Mouse (Mus musculus) heart, embryonic 16.5 days (tissue): Measurements from ENCODE around the gene Mapk13. TPM values are rescaled to one million over a fixed set of nuclear protein-coding genes. Genes with fewer than 3 reads are reported as not detected.

ENCODE experiments used
- ATAC-seq: fragments of 200-750 bp; cut with Nextera tagmentation; replicated peaks from 2 replicates; pipeline ENCODE4 v1.8.0; 2017; ENCODE audit warnings: moderate number of reproducible peaks; ENCODE audit not compliant: insufficient read depth, low FRiP score; ENCODE audit errors: extremely low read depth
- H3K27ac ChIP-seq: fragments of 300-500 bp; sonication (generic); 2 replicates; pipeline ENCODE4 v1.5.1; 2014; ENCODE audit warnings: mild to moderate bottlenecking, low read length, control low read depth, moderate library complexity
- H3K27me3 ChIP-seq: fragments of 300-500 bp; sonication (generic); 2 replicates; pipeline ENCODE4 v1.6.1; 2014; ENCODE audit warnings: low read length, mixed read lengths; ENCODE audit not compliant: control insufficient read depth, insufficient read depth
- H3K36me3 ChIP-seq: fragments of 300-500 bp; sonication (generic); 2 replicates; pipeline ENCODE4 v1.6.1; 2014; ENCODE audit not compliant: control insufficient read depth, insufficient read depth
- H3K4me1 ChIP-seq: fragments of 300-500 bp; sonication (generic); 2 replicates; pipeline ENCODE4 v1.6.1; 2014; ENCODE audit warnings: low read length, mixed read lengths; ENCODE audit not compliant: control insufficient read depth, insufficient read depth
- H3K4me2 ChIP-seq: fragments of 300-500 bp; sonication (generic); 2 replicates; pipeline ENCODE4 v1.6.1; 2014; ENCODE audit warnings: low read depth, mild to moderate bottlenecking, control low read depth, low read length
- H3K4me3 ChIP-seq: fragments of 300-500 bp; sonication (generic); 2 replicates; pipeline ENCODE4 v1.5.1; 2014; ENCODE audit warnings: mild to moderate bottlenecking, control low read depth, low read length
- H3K9ac ChIP-seq: fragments of 300-500 bp; sonication (generic); 2 replicates; pipeline ENCODE4 v1.6.1; 2014; ENCODE audit warnings: low read length, control low read depth
- H3K9me3 ChIP-seq: fragments of 300-500 bp; sonication (generic); replicated peaks from 2 replicates; pipeline ENCODE4 v1.6.1; 2016; ENCODE audit warnings: low read length; ENCODE audit not compliant: control insufficient read depth
- WGBS: fragments of 180-500 bp; shearing (Covaris S2); extraction: QIAGEN DNeasy Blood & Tissue Kit; methylation state at CpG from one replicate; pipeline ENCODE4 v1.1.7; 2014; 5-methylcytosine and 5-hydroxymethylcytosine counted together
- polyA plus RNA-seq: library from polyadenylated mRNA; unstranded; fragments of >200 nt; fragmentation: Nextera tagmentation; extraction: Ambion mirVana; gene quantifications from 2 replicates; pipeline ENCODE4 v1.2.1, GENCODE M21; 2015

Gene Mapk13
- polyA plus RNA-seq, 1 experiment from 2014 or later: 4.3 TPM

DNA sequence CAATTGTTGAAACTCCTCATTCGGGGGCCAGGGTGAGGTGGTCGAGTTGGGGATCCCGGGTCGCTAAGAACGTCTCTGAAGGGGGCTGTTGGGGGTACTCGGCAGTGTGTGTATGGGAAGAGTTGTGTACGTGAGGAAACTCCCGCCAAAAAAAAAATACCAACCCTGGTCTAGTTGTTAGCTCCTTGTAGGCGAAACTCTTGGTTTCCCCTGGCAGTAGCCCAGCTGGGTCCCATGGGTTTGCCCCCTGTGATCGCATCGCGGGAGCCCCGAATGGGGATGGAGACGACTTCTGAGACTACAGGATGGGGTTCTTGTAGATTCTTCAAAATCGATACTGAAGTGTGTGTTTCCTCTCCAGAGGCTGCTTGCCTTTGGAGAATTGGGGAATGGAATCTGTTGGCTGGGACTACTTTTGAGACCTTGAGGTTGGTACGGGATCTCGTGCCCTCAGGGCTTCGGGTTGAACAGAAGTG lies 32.9 kb downstream of the Mapk13 start:
- no peaks in the 10 kb centered on the region for H3K9me3 ChIP-seq
- peak overlapping the region; percentile 90 for H3K4me2 ChIP-seq
- WGBS: under 1% methylated on average over 18 of the region's 18 CpGs
- H3K27ac ChIP-seq: peak overlapping the region; percentile 43; the same call in 1 of the 2 replicates
- H3K36me3 ChIP-seq: peaks cover 12% of the 10 kb centered on the region
- H3K9ac ChIP-seq: peak overlapping the region; percentile 79
- peak overlapping the region; percentile 80 for H3K4me3 ChIP-seq
- H3K27me3 ChIP-seq: no peaks in the 10 kb centered on the region
- H3K4me1 ChIP-seq: peaks cover 20% of the 10 kb centered on the region
- ATAC-seq: no peak

DNA sequence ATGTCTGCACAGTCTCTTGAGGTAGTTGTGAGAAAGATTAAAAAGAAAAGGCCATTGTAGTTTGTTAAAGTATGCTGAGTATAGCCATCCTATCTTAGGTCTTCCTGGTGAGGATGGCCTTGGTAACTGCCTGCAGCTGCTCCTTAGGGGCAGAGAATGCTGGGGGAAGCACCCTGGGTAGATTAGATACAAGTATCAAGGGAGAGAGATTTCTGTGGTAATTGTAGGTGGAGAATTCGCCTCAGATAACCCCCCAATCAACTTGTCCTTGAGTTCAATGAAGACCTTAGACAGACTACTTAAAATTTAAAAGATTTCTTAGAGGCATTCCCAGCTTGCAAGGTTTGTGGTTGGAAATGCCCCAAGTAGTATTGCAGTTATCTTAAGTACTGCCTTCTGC lies 34.2 kb downstream of the Mapk13 start:
- Histone ChIP-seq H3K27ac (no peak overlapping the region), H3K9me3 (no peaks in the 10 kb centered on the region), H3K27me3 (no peaks in the 10 kb centered on the region), H3K36me3 (peaks cover 19% of the 10 kb centered on the region), H3K4me1 (peaks cover 20% of the 10 kb centered on the region), H3K4me3 (no peak overlapping the region), H3K4me2 (no peak overlapping the region), H3K9ac (no peak overlapping the region)
- no peak for ATAC-seq
- 57% methylated on average over 1 of the region's 1 CpGs for WGBS

DNA sequence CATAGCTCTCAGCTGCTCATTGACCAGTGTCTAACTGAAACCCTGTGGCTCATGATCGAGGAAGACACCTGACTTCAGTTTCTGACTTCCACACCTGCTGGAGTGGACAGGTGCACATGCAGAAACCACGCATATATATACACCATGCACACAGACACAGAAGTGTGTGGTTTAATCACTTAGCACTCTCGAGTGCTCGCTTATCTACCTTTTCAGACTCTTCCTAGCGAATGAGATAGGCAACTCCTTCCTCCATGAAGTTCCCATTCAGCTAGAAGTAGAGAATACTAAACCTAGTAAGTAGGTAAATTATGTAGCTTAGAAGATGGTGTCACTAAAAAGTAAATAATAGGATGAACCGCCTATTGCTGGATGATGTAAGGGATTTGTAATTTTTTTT lies 35.9 kb downstream of the Mapk13 start:
- no peak for ATAC-seq
- no peak overlapping the region for H3K27ac ChIP-seq
- WGBS: 88% methylated on average over 6 of the region's 6 CpGs
- H3K4me2 ChIP-seq: no peak overlapping the region
- no peak overlapping the region for H3K4me3 ChIP-seq
- peaks cover 28% of the 10 kb centered on the region for H3K36me3 ChIP-seq
- H3K9ac ChIP-seq: no peak overlapping the region
- no peaks in the 10 kb centered on the region for H3K27me3 ChIP-seq
- peaks cover 22% of the 10 kb centered on the region for H3K4me1 ChIP-seq
- no peaks in the 10 kb centered on the region for H3K9me3 ChIP-seq

DNA sequence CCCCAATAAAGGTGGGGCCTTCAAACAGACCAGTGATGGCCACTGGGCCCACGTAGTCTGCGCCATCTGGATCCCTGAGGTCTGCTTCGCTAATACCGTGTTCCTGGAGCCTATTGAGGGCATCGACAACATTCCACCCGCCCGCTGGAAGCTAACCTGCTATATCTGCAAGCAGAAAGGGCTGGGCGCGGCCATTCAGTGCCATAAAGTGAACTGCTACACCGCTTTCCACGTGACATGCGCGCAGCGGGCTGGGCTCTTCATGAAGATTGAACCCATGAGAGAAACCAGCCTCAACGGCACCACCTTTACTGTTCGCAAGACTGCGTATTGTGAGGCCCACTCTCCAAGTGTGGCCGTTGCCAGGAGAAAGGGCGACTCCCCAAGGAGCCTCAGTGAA lies 37.7 kb downstream of the Mapk13 start:
- no peak overlapping the region for H3K4me2 ChIP-seq
- H3K9me3 ChIP-seq: no peaks in the 10 kb centered on the region
- H3K4me1 ChIP-seq: peaks cover 17% of the 10 kb centered on the region
- no peak for ATAC-seq
- H3K36me3 ChIP-seq: peaks cover 40% of the 10 kb centered on the region
- H3K27me3 ChIP-seq: no peaks in the 10 kb centered on the region
- no peak overlapping the region for H3K4me3 ChIP-seq
- WGBS: 96% methylated on average over 19 of the region's 19 CpGs
- no peak overlapping the region for H3K27ac ChIP-seq
- H3K9ac ChIP-seq: no peak overlapping the region

DNA sequence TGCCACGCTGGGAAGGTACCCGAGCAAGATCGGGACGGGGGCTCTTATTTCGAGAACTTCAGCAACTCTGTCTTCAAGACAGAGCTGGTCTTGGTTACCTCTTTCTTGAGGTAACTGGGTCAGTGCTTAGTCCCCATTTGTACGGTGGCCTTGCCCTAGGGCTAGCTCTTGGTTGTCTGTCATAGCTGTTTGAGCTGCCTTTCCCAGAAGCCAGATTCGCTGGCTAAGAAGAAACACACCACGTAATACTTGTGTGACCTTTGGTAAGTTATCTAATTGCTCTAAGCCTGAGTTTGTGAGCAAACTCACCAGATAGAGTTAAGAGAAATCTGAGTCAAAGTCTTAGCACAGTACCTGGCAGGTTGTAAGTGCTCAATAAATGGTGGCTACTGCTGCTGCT lies 39.6 kb downstream of the Mapk13 start:
- Histone ChIP-seq H3K27ac (no peak overlapping the region), H3K4me3 (no peak overlapping the region), H3K27me3 (no peaks in the 10 kb centered on the region), H3K4me1 (peaks cover 3% of the 10 kb centered on the region; the same call in 1 of the 2 replicates), H3K36me3 (peaks cover 47% of the 10 kb centered on the region), H3K9me3 (no peaks in the 10 kb centered on the region), H3K9ac (no peak overlapping the region), H3K4me2 (no peak overlapping the region)
- no peak for ATAC-seq
- WGBS: 95% methylated on average over 8 of the region's 8 CpGs

DNA sequence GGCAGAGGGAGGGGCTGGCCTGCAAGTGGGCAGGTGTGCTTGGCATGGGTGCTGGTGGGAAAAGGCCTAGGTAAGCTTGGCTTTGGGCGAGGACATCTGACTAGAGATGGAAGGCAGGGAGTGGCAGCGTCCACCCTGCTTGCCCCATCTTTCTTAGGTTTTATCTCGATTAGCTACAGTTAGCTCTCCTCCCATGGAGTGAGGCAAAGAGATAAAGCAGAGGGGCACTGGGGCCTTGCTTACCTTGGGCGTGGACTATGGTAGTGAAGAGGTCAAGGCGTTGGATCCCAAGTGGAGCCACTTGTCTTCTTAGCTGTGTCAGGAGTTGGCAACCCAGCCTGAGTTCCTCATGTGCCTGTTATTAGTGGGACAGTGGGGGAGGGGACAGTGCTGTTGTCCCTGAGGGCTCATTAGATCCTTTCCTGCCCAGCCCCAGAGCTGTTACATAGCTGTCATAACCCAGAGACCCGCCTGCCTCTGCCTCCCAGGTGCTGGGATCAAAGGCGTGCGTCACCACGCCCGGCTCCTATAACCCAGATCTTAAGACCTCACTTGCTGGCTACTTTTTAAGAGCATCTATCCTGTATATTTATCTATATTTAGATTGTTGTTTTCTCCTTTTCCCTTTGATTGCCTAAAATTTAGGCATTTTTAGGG lies 40.2 kb downstream of the Mapk13 start:
- H3K9ac ChIP-seq: no peak overlapping the region
- H3K27me3 ChIP-seq: no peaks in the 10 kb centered on the region
- 0 out of 2 replicates have a peak, but pooled peaks cover 3% of the 10 kb centered on the region for H3K4me1 ChIP-seq
- no peaks in the 10 kb centered on the region for H3K9me3 ChIP-seq
- 85% methylated on average over 10 of the region's 10 CpGs for WGBS
- peaks cover 50% of the 10 kb centered on the region for H3K36me3 ChIP-seq
- H3K4me2 ChIP-seq: no peak overlapping the region
- H3K4me3 ChIP-seq: no peak overlapping the region
- no peak for ATAC-seq
- H3K27ac ChIP-seq: no peak overlapping the region

DNA sequence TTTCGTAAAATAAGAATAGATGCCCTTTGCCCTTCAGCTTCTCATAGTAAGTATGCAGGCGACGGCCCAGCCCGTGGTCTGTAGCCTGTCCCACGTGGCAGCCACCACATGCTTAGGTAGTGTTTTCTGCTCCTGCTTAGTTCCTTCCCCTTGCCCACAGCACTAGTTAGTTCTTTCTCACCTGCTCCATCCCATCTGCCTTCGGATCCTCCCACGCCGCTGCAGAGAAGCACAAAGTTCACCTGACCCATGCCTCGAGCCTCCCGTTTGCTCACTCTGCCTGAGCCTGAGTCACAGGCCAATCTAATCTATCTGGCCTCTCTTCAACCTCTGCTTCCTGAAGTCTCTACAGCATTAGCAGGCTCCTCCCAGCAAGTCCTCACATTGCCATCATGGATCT lies 43.2 kb downstream of the Mapk13 start:
- no peak overlapping the region for H3K27ac ChIP-seq
- H3K4me1 ChIP-seq: peaks cover 20% of the 10 kb centered on the region
- peaks cover 43% of the 10 kb centered on the region for H3K36me3 ChIP-seq
- H3K27me3 ChIP-seq: no peaks in the 10 kb centered on the region
- no peak overlapping the region for H3K4me2 ChIP-seq
- ATAC-seq: no peak
- no peaks in the 10 kb centered on the region for H3K9me3 ChIP-seq
- no peak overlapping the region for H3K9ac ChIP-seq
- H3K4me3 ChIP-seq: no peak overlapping the region
- WGBS: 89% methylated on average over 10 of the region's 10 CpGs

DNA sequence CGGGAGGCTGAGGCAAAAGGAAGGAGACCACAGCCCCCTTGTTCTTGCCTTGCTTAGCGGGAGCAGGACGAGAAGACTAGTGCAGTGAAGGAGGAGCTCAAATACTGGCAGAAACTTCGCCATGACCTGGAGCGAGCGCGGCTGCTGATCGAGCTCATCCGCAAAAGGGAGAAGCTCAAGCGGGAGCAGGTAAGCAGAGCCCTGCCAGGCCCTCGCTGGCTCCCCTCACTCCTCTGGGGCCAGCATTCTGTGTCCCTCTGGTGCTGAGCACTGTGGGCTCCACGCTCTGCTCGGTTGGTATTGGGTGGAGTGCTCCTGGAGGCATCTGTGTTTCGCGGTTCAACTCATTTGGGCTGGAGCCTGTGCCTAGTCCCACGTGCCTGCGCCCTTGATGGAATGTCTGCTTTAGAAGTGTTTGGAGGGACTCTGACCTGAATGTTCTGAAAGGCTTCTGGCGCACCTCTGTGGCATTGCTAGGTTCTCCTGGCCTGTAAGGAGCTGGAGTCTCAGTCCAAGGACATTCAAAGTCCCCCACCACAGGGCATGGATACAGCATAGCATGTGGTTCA lies 45.5 kb downstream of the Mapk13 start:
- Histone ChIP-seq H3K4me3 (no peak overlapping the region), H3K4me1 (peaks cover 16% of the 10 kb centered on the region), H3K27me3 (no peaks in the 10 kb centered on the region), H3K9me3 (no peaks in the 10 kb centered on the region), H3K36me3 (peaks cover 51% of the 10 kb centered on the region), H3K27ac (peak overlapping the region; percentile 81), H3K9ac (no peak overlapping the region), H3K4me2 (no peak overlapping the region)
- 84% methylated on average over 18 of the region's 18 CpGs for WGBS
- no peak; the same call in 1 of the 2 replicates for ATAC-seq

DNA sequence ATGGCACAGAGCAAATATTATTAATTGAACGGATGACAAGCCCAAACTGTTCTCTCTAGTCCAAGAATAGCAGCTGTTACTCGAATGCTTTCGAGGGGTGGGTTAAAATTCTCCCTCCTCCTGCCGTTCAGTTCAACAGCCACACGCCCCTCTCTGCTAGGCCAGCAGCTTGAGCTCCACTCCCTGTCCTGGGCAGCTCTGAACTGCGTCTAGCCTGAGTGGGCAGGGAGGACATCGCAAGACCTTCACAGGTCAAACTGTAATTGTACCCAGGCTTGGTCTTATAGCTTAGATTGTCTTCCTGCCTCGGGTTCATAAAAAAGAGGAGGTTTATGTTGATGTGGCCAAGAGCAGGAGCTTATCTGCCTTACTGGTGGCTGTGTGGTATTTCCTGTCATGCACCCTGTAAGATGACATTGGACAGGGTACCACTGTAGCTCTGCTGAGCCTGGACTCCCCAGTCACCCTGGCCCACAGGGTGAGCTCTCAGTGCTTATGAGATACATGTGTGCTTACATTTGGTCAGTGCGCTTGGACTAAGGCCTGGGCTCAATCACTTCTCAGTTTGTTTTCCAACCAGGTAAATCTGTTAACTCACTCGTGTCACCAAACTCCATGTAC lies 46.4 kb downstream of the Mapk13 start:
- 32% methylated on average over 10 of the region's 10 CpGs for WGBS
- H3K9ac ChIP-seq: no peak overlapping the region
- no peak overlapping the region for H3K4me2 ChIP-seq
- ATAC-seq: peak; percentile 52; the same call in 1 of the 2 replicates
- no peaks in the 10 kb centered on the region for H3K27me3 ChIP-seq
- H3K9me3 ChIP-seq: no peaks in the 10 kb centered on the region
- no peak overlapping the region for H3K4me3 ChIP-seq
- H3K36me3 ChIP-seq: peaks cover 48% of the 10 kb centered on the region
- peak overlapping the region; percentile 81 for H3K27ac ChIP-seq
- peaks cover 16% of the 10 kb centered on the region for H3K4me1 ChIP-seq
